Mouse (Mus musculus) limb, embryonic 14.5 days (tissue): ENCODE measurements around the gene Mfsd2b. TPM values are rescaled to one million over a fixed set of nuclear protein-coding genes. Genes with fewer than 3 reads are reported as not detected.

Experiments used
- ATAC-seq: fragments of 200-750 bp; cut with Nextera tagmentation; 2 replicates; pipeline ENCODE4 v1.8.0; 2017; ENCODE audit warnings: low read depth, moderate number of reproducible peaks, moderate TSS enrichment; ENCODE audit not compliant: low FRiP score
- DNase-seq: peaks from one replicate; pipeline ENCODE4 v3.0.0-alpha.2; 2015; ENCODE audit warnings: low spot score
- H3K27ac ChIP-seq: fragments of 300-500 bp; sonication (generic); replicated peaks from 2 replicates; pipeline ENCODE4 v1.5.1; 2014; ENCODE audit warnings: low read depth, mild to moderate bottlenecking, low read length, moderate library complexity, mixed read lengths
- H3K27me3 ChIP-seq: fragments of 300-500 bp; sonication (generic); 2 replicates; pipeline ENCODE4 v1.6.1; 2014; ENCODE audit warnings: low read length, mixed read lengths; ENCODE audit not compliant: control insufficient read depth, insufficient read depth
- H3K36me3 ChIP-seq: fragments of 300-500 bp; sonication (generic); 2 replicates; pipeline ENCODE4 v1.6.1; 2014; ENCODE audit warnings: mild to moderate bottlenecking, low read length, moderate library complexity, mixed read lengths; ENCODE audit not compliant: control insufficient read depth, insufficient read depth
- H3K4me1 ChIP-seq: fragments of 300-500 bp; sonication (generic); 2 replicates; pipeline ENCODE4 v1.6.1; 2014; ENCODE audit warnings: antibody characterized with exemption, low read length, mixed read lengths; ENCODE audit not compliant: control insufficient read depth, insufficient read depth
- H3K4me2 ChIP-seq: fragments of 300-500 bp; sonication (generic); replicated peaks from 2 replicates; pipeline ENCODE4 v1.6.1; 2014; ENCODE audit warnings: low read depth, mild to moderate bottlenecking, low read length, moderate library complexity; ENCODE audit not compliant: severe bottlenecking
- H3K4me3 ChIP-seq: fragments of 300-500 bp; sonication (generic); replicated peaks from 2 replicates; pipeline ENCODE4 v1.5.1; 2014; ENCODE audit warnings: low read length
- H3K9ac ChIP-seq: fragments of 300-500 bp; sonication (generic); 2 replicates; pipeline ENCODE4 v1.6.1; 2014; ENCODE audit warnings: mild to moderate bottlenecking, low read depth, low read length, moderate library complexity; ENCODE audit not compliant: severe bottlenecking
- H3K9me3 ChIP-seq: fragments of 300-500 bp; sonication (generic); 2 replicates; pipeline ENCODE4 v1.6.1; 2016; ENCODE audit warnings: low read length; ENCODE audit not compliant: control insufficient read depth
- POLR2A ChIP-seq: fragments of 200-500 bp; IDR thresholded peaks from 2 replicates; pipeline ENCODE4 v1.8.0; 2012; ENCODE audit warnings: inconsistent platforms, mild to moderate bottlenecking, moderate library complexity, borderline replicate concordance; ENCODE audit not compliant: insufficient read depth, insufficient read length; ENCODE audit errors: extremely low read depth
- WGBS: fragments of 180-500 bp; shearing (Covaris S2); extraction: QIAGEN DNeasy Blood & Tissue Kit; methylation state at CpG from one replicate; pipeline ENCODE4 v1.1.7; 2014; 5-methylcytosine and 5-hydroxymethylcytosine counted together
- polyA plus RNA-seq, 2 experiments: library from polyadenylated mRNA; depleted of rRNA in 1 of 2; stranded (reverse) in 1 of 2; unstranded in 1 of 2; fragments of >200 nt; fragmentation: Nextera tagmentation in 1 of 2; extraction: Ambion mirVana in 1 of 2; gene quantifications; 2 replicates each; pipeline versions ENCODE4 v1.2.1 to v1.2.3; 2012 to 2014

The Mfsd2b gene
- polyA plus RNA-seq, 2 experiments: 2.2 to 2.3 TPM

GRCm38 (mm10) chr12:4885062-4885461 is 10.9 kb upstream of the Mfsd2b start:
- H3K27me3 ChIP-seq: no peaks in the 10 kb centered on the region
- H3K9me3 ChIP-seq: no peaks in the 10 kb centered on the region
- ATAC-seq: no peak
- H3K9ac ChIP-seq: no peak overlapping the region
- TF ChIP-seq POLR2A: no peak
- 18% methylated on average over 1 of the region's 1 CpGs for WGBS
- H3K36me3 ChIP-seq: peaks cover 9% of the 10 kb centered on the region
- H3K4me3 ChIP-seq: no peak overlapping the region
- H3K4me2 ChIP-seq: no peak overlapping the region
- no peak for DNase-seq
- H3K27ac ChIP-seq: no peak overlapping the region
- H3K4me1 ChIP-seq: no peaks in the 10 kb centered on the region

GRCm38 (mm10) chr12:4882086-4882485 is 7.9 kb upstream of the Mfsd2b start:
- Histone ChIP-seq H3K36me3 (peaks cover 19% of the 10 kb centered on the region), H3K4me2 (no peak overlapping the region)
- no peak for ATAC-seq

GRCm38 (mm10) chr12:4879048-4879447 is 4.9 kb upstream of the Mfsd2b start:
- Histone ChIP-seq H3K27me3 (no peaks in the 10 kb centered on the region), H3K27ac (no peak overlapping the region), H3K36me3 (peaks cover 19% of the 10 kb centered on the region), H3K4me3 (no peak overlapping the region), H3K9me3 (no peaks in the 10 kb centered on the region), H3K4me1 (peaks cover 6% of the 10 kb centered on the region), H3K9ac (no peak overlapping the region), H3K4me2 (no peak overlapping the region)
- ATAC-seq: no peak
- DNase-seq: no peak
- WGBS: 93% methylated on average over 5 of the region's 5 CpGs
- no peak for TF ChIP-seq POLR2A

More at GRCm38 (mm10) chr12:4882086-4882485, 7.9 kb upstream of the Mfsd2b start:
- 82% methylated on average over 2 of the region's 2 CpGs for WGBS
- Histone ChIP-seq H3K9ac (no peak overlapping the region), H3K27me3 (no peaks in the 10 kb centered on the region), H3K4me1 (no peaks in the 10 kb centered on the region), H3K4me3 (no peak overlapping the region), H3K9me3 (no peaks in the 10 kb centered on the region), H3K27ac (no peak overlapping the region)
- DNase-seq: no peak
- TF ChIP-seq POLR2A: no peak

GRCm38 (mm10) chr12:4878296-4878783 is 4.2 kb upstream of the Mfsd2b start:
- Histone ChIP-seq H3K27ac (no peak overlapping the region), H3K4me1 (peaks cover 9% of the 10 kb centered on the region), H3K4me3 (no peak overlapping the region), H3K36me3 (peaks cover 19% of the 10 kb centered on the region), H3K9me3 (no peaks in the 10 kb centered on the region), H3K27me3 (no peaks in the 10 kb centered on the region), H3K4me2 (no peak overlapping the region), H3K9ac (no peak overlapping the region)
- DNase-seq: no peak
- no peak for ATAC-seq
- no peak for TF ChIP-seq POLR2A
- 83% methylated on average over 9 of the region's 9 CpGs for WGBS

GRCm38 (mm10) chr12:4875623-4876022 is 1.5 kb upstream of the Mfsd2b start:
- Histone ChIP-seq H3K27me3 (no peaks in the 10 kb centered on the region), H3K9me3 (no peaks in the 10 kb centered on the region), H3K36me3 (peaks cover 10% of the 10 kb centered on the region; the same call in 1 of the 2 replicates), H3K27ac (no peak overlapping the region), H3K4me1 (peaks cover 9% of the 10 kb centered on the region), H3K4me3 (no peak overlapping the region), H3K4me2 (no peak overlapping the region), H3K9ac (no peak overlapping the region)
- no peak for TF ChIP-seq POLR2A
- 80% methylated on average over 8 of the region's 8 CpGs for WGBS
- DNase-seq (no peak), ATAC-seq (no peak)
